Mouse (Mus musculus) gastrocnemius, postnatal 10 days (tissue): Measurements from ENCODE around the gene Fam57b. TPM values are rescaled to one million over a fixed set of nuclear protein-coding genes. Genes with fewer than 3 reads are reported as not detected.
"Not testable (repeated sequence)": the region's sequence is repeated elsewhere in the genome, so short reads cannot be mapped to it uniquely, and the experiment has no call there.

Source experiments
- DNase-seq: peaks from one replicate; pipeline ENCODE4 v3.0.0; 2021; ENCODE audit warnings: mixed read lengths
- total RNA-seq, 2 experiments: library from RNA; stranded (reverse); gene quantifications; 2 replicates each; pipeline ENCODE4 v1.2.3; 2021

Fam57b gene
- total RNA-seq, 2 experiments from 2014 or later: 10.3 to 10.5 TPM

DNA sequence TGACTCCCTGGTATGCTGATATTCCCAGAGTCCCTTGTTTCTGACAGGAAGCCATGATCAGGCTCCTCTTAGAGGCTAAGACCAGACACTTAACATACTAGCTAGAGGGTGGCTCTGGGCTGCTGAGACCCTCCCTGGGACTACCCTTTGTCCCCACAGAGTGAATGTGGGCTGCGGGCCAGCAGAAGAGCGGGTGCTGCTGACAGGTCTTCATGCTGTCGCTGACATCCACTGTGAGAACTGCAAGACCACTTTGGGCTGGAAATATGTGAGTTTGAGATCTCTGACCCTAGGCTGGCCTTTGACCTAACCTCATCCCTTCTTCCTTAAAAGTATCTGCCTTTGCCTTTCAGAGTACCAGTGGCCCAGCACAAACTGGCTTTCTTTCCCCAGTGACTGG is 19.3 kb upstream of the Fam57b start:
- DNase-seq: no peak

DNA sequence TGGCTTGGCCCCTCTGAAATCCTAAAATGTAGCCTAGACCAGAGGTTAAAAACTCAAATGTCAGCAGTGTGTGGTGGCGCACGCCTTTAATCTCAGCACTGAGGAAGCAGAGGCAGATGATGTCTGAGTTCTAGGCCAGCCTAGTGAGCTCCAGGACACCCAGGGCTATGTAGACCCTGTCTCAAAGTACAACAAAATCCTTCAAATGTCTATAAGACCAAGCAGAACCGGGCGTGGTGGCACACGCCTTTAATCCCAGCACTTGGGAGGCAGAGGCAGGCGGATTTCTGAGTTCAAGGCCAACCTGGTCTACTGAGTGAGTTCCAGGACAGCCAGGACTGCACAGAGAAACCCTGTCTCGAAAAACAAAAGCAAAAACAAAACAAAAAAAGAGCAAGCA is 18.4 kb upstream of the Fam57b start:
- DNase-seq: not testable (repeated sequence)

DNA sequence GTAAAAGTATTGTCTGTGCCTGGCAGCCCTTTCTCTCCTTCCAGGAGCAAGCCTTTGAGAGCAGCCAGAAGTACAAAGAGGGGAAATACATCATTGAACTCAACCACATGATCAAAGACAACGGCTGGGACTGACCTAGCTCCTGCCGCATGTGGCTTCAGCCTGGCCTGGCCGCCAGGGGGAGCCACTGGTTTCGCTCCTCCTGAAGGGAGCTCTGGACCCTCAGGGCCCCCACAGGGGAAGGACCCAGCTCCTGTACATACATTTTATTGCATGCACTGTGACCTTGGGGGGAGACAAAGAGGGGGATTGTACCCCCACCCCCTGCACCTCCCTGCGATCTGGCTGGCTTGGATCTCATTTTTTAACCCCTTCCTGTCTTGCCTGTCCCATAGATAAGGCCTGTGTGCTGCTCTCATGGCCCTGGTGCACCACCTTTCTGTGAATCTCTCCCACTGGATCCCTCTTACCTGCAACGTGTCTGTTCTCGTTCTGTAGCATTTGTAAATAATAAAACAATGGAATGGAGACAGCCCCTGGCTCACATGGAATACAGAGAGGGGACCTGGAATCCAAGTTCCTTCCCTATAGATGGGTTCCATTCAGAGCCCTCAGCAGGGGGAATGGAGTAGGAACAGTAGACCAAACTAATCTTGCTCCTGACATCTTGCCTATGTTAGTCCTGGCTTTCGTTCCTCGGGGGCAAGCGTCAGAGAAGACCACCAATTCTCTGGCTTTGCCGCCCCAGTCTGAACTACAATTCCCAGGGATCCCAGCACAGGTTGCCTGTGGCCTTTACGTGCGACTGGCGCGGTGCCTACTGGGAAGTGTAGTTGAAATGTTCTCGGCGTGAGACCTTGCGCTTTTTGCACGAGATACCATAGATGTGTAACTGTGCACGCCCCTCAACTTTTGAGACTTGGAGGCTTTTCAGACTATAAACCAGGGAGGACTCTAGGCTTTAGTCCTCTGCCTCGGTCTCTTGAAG is 17.2 kb upstream of the Fam57b start:
- DNase-seq: peak; percentile 94

DNA sequence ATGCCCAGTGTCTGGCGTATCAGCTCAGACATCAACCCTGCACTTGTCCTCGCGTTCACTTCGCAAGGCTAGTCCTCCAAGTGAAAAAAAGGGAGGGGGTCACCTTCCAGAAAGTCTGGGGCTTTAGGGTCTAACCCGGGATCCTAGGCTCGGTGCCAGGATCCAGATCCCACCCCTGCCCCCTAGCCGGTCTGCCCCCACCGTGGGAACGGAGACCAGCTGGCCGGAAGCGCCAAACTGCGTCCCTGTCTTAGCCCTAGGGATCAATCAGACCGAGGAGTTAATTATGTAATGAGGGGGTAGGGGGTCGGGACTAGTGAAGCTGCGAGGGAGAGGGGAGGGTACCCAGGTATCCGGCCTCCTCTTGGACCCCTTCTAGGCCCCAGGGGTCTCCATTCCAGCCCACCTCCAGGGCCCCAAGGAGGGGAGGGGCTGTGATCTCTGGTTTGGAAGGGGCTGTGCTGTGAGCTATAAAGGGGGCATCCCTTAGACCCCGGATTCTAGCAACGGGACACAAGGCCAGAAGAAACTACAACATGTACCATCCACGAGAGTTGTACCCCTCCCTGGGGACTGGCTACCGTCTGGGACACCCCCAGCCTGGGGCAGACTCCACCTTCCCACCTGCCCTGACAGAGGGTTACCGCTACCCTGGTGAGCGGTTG is 16.4 kb upstream of the Fam57b start, which contains the start of gene Tbx6:
Gene Tbx6 (plus strand): TSS at position 513 of the 665 bp plus-strand sequence.
- DNase-seq: peak; percentile 49

DNA sequence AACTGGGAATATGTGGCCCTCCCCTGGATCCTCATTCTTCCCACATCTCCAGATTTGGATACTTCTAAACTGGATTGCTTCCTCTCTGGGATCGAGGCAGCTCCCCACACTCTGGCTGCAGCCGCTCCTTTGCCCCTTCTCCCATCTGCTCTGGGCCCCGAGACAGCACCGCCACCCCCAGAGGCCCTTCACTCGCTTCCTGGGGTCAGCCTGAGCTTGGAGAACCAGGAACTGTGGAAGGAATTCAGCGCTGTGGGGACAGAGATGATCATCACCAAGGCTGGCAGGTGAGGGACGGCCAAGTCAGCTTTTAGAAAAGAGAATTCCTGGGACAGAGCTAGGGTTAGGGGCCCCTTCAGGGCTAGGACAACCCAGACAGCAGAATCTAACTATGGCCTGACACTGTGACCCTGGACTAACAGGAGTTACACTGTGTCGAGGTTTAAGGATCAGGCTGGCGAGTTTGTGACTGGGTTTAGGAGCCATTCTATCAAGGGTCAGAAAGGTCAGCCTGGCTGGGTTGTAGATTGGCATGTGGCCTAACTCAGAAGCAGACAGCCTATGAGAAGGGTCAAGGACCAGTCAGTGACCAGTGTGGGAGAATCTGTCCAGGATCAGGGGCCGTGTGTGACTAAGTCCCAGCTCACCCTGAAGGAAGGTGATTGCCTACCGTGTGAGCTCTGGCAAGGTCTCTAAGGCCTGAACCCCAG is 15.7 kb upstream of the Fam57b start:
- no peak for DNase-seq

DNA sequence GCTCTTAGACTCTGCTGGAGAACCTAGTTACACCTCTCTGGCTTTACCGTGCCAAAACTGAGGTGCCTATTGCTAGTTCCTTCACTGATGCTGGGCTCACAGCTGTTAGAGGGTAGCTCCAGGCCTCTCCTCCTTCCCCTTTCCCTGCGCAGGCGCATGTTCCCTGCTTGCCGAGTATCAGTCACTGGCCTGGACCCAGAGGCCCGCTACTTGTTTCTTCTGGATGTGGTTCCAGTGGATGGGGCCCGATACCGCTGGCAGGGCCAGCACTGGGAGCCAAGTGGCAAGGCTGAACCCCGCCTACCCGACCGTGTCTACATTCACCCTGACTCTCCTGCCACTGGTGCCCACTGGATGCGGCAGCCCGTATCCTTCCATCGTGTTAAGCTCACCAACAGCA is 14.8 kb upstream of the Fam57b start:
- no peak for DNase-seq

DNA sequence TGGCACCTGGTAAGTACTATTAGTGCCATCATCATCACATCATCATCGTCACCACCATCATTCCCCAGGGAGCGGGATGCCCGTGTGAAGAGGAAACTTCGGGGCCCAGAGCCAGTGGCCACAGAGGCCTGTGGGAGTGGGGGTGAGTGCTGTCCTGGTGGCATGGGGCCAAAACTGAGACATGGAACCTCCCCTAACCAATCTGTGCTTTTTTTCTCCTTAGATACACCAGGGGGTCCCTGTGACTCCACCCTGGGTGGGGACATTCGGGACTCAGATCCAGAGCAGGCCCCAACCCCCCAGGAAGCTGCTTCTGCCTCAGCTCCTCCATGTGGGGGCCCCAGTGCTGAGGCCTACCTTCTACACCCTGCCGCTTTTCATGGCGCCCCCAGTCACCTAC is 13.0 kb upstream of the Fam57b start:
- no peak for DNase-seq

DNA sequence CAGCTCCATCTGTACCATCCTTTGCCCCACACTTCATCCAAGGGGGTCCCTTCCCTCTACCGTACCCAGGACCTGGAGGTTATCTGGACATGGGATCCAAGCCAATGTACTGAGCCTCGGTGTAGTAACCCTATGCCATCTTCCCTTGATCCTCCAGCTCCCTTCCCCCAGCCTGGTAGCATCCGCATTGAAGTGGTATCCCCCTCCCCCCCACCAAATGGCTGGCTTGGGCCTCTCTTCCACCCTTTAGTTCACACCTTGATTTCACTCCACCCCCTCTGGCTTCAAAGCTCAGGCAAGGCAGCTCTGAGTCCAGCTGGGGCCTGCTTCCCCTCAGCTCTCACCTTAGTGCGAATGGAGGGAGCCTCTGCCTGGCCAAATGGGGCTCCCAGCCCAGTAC is 12.4 kb upstream of the Fam57b start:
- no peak for DNase-seq

DNA sequence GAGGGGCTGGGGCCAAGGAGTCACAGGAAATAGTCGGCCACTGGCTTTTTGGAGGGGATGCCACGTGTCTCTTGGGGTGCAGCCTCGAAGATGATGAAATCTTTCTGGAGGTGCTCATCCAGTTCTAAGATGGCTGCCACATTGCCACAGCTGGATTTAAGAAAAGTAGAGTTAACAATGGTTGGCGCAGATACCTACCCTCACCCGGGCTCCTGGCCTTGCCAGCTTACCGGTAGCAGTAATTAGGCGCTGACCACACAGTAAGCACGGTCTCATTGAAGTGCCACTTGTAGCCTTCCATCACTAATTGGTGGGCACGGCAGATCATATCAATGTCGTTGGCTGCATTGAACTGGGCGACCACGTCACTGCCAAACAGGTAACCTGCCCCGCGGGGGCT is 11.3 kb upstream of the Fam57b start:
- no peak for DNase-seq

DNA sequence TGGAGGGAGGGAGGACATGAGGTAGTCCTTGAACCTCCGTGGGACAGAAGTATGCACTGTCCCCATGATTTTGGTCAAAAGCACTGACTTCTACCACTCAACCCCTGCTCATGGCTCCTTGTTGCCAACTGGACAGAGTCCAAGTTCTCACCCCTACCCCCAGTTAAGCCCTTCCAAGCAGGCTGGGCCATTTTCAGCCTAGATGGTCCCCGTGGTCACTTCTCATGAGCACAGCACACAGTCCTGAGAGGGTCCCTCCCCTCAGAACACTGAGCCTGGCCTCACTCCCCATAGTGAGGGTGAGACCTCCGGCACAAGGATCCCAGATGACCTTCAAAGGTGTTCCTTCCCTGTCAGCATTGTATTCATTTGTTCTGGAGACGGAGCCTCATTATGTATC is 8.3 kb upstream of the Fam57b start:
- DNase-seq: no peak

DNA sequence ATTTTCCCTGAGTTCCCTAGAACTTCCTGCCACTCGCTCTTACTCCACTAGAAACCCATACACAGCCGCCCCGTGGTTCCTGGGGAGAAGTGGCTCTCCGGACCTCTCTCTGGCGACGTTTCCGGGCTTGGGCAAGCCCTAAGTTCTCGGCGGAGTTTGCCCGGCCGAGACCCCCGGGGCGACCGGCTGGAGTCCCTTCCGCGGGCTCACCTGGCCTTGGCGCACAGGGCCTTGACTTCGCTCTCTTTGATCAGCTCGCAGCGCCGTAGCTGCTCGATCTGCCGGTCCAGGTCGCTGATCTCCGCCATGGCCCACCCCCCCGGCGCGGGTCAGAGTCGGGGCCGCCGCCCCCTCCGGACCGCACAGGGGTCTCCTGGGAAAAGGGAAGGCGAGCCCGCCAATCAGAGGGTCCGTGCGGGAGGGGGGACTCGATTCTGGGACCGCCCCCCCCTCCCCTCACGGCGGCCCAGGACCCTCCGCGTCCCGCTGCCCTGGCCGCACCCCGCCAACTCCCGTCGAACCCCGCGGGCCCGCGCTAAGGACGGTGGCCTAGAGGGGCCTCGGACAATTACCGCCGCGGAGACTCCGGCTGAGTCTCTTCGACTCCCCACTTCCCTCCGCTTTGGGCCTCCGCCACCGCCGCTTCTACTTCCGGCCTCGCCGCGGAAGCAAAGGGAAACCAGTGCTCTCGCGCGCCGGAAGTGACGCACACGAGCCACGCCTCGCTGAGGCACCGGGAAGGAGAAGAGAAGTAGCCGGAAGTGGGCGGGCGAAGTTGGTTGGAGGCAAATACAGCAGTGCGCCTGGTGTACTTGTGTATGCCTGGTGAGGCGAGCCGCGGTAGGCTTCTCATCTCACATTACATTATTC is 5.4 kb upstream of the Fam57b start, which contains the start of gene Ppp4c:
Gene Ppp4c (minus strand): TSS at position 646 of the 870 bp plus-strand sequence.
- DNase-seq: peak; percentile 98

DNA sequence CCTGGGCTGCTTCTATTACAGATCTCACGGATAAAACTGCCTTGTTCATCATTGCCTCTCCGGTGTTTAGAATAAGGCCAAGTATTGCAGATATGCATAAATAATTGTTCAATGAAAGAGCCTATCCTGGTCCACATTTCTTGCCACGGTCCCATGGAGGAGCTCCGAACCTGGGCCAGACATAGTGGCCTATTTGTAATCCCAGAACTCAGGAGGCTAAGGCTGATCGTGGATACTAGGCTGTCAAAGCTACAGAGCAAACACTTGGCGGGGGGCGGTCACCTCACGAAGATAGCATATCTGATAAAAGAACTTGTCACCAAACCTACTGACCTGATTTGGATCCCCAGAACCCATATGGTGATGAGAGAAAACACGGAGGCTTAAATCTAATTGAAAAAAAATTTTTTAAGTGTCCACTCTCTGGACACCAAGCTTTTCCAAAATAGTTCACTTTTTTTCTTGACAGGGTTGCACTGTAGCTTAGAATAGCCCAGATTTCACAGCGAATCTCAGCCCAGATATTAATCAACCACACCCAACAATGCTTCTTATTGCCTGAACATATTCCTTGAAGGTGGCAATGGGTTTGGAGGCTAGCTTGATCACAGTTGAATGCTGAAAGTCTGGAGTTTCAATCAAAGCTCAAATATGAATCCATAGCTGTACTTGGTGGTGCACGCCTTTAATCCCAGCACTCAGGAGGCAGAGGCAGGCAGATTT is 4.6 kb upstream of the Fam57b start:
- peak; percentile 20 for DNase-seq

DNA sequence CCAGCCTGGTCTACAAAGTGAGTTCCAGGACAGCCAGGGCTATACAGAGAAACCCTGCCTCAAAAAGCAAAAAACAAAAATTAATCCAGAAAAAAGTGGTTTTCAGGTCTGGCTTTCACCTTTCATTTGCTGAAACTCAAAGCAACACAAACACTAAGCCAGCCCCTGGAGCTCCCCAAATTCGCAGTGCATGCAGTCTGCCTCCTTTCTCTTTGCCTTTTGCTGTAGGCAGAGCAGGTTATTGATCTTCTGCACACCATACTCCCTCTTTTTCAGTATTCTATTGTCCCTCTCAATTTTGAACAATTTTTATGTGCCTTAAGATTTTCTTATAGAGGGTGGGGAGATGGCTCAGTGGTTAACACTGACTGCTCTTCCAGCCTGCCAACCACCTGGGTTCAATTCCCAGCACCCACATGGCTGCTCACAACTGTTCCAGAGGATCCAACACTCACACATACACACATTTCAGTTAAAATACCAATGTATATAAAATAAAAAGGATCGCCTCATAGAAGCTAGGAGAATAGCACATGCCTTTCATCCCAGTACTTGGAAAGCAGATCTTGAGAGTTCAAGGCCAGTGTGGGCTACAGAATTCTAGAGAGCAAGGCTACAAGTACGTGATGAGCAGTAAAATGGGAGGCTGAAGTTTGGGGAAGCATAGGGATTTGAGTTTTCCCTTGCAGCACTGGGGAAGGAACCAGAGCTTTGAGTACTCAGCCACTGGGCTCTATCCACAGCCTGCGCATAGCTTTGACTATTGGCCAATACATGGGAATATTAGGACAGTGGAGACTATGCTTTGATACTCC is 3.8 kb upstream of the Fam57b start:
- DNase-seq: no peak

DNA sequence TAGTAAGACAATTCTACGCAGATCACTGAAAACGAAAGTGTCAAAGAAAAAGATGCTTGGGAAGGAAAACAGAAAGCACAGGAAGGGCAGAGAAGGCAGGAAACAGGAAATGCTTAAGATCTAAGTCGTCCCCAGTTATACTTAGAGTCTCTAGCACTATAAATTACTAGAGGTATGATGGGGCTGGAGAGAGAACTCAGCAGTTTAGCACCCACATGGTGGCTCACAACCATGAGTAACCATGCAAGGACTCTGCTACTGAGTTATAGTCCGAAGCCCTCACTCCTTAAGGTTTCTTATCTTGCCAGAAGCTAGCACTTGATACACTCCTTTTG is 3.2 kb upstream of the Fam57b start:
- no peak for DNase-seq

DNA sequence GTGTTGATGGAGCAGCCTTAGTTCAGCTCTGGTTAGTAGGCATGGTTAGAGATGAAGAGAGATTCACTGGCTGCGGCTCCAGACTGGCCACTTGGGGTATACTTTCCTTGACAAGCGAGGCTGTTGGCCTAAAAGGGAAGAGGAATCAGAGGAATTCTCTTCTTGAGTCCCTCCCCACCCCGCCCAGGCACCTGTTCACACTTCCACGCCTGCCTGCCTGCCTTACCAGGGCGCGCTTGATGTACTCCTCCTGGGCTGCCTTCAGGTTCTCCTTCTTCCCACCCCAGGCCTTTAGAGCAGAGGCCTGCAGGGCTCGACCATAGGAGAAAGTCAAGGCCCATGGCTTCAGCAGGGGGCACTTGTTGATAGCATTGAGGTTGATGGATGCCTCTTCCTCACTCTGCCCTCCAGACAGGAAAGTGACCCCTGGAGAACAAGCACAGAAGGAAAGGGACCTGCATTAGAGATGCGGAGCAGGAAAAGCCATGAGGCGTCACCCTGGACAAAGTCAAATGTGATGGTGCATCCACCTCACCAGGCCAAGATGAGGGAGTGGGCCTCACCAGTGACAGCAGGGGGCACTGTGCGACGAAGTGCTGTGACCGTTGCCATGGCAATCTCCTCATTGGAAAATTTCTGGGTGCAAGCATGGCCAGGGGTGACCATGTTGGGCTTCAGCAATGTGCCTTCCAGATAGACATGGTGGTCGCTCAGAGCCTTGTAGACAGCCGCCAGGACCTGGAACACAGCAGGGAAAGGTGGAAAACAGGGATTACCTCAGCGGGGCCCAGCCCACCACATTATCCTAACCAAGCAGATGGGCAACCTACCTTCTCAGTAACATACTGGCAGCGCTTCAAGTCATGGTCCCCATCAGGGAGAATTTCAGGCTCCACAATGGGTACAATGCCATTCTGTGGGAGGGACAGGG is 1.8 kb upstream of the Fam57b start:
- no peak for DNase-seq

DNA sequence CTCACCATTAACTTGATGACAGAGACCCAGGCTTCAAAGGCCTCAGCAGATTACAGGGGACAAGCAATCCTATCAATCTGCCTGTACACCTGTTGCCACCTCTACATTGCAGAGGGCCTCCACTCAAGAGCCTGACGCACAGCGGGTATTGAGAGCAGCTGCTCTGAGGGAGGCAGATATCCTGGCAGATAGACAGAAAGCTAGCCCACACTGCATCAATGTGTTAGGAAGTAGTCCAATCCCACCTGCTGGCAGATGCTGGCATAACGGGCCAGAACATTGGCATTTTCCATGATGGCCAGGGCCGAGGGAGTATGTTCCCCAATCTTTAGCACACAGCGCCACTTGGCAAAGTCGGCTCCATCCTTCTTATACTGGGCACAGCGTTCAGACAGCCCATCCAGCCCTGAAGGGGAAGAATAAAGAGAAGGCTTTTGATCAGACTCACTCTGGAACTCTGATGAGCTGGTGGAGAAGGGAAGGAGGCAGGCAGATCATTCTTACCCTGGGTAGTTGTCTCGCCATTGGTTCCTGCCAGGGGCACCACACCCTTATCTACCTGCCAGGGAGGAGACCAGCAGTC is 1.0 kb upstream of the Fam57b start:
- peak; percentile 21 for DNase-seq

DNA sequence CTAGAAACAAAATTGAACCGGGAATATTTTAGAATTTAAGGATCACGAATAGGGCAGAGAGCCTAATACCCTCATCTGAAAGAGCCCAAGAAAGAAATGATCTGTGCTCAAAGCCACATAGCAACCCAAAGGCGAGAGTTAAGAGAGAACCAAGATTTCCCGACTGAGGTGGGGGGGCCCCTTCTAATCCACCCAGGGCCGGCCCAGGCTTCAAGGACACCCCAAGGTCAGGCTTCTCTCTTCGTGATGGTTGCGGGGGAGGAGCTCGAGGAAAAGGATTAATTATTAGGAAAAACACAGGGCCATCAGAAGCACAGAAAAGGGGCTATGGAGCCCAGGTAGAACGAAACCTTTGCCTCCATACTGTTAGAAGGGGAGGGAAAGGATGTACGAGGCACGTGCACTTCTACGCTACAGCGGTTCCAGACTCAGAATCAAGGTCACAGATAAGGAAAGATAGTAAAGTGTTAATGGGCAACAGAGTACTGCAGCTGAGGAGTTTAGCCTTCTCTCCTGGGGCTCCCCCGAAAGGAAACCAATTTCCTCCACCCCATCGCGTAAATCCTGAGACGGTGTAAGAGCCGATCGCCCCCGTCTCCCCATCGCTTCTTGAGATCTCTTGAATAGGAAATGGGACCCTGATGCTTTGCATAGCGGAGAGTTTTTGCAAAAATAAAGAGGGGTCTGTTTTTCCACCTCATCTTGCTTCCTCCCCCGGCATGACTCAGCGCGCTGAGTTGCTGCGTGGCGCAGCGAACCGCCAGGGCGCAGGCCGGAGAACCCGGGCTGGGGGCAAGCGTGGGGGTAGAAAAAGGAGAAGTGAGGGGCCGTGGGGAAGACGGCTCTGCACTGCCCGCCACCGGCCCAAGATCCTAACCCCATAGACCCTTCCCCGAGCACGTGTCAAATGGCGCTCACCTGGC is 920 bp downstream of the Fam57b start:
- DNase-seq: peak; percentile 27
